Mouse (Mus musculus) megakaryocyte, embryonic 14.5 days (primary cell): ENCODE results near the gene Plxdc1. TPM values are rescaled to one million over a fixed set of nuclear protein-coding genes. Genes with fewer than 3 reads are reported as not detected.
"Not testable (repeated sequence)": the region's sequence is repeated elsewhere in the genome, so short reads cannot be mapped to it uniquely, and the experiment has no call there.

Experiments used
- H3K27me3 ChIP-seq: replicated peaks from 2 replicates; pipeline ENCODE3; 2012; ENCODE audit warnings: inconsistent platforms
- H3K36me3 ChIP-seq: replicated peaks from 2 replicates; pipeline ENCODE3; 2012; ENCODE audit warnings: low read length, inconsistent platforms, mixed read lengths
- H3K4me1 ChIP-seq: 2 replicates; pipeline ENCODE4 v1.6.1; 2012; ENCODE audit warnings: inconsistent platforms
- H3K4me3 ChIP-seq: replicated peaks from 2 replicates; pipeline ENCODE3; 2012; ENCODE audit warnings: moderate library complexity, mild to moderate bottlenecking, inconsistent platforms
- H3K9me3 ChIP-seq: 2 replicates; pipeline ENCODE4 v1.6.1; 2012; ENCODE audit warnings: inconsistent platforms
- FLI1 ChIP-seq: IDR thresholded peaks from 2 replicates; pipeline ENCODE4 v1.6.1; 2012; ENCODE audit warnings: low read length, inconsistent platforms, mixed read lengths
- GATA1 ChIP-seq: IDR thresholded peaks from 3 replicates; pipeline ENCODE4 v1.6.1; 2012; ENCODE audit warnings: mixed read lengths, low read length, inconsistent platforms, borderline replicate concordance
- polyA plus RNA-seq: library from polyadenylated mRNA; stranded (reverse); fragments of >175 nt; gene quantifications from 2 replicates; pipeline ENCODE4 v1.2.3, GENCODE M21; 2012; ENCODE audit warnings: low replicate concordance; ENCODE audit not compliant: insufficient read depth

Plxdc1 gene
- polyA plus RNA-seq, 1 experiment = 1.6 TPM

DNA sequence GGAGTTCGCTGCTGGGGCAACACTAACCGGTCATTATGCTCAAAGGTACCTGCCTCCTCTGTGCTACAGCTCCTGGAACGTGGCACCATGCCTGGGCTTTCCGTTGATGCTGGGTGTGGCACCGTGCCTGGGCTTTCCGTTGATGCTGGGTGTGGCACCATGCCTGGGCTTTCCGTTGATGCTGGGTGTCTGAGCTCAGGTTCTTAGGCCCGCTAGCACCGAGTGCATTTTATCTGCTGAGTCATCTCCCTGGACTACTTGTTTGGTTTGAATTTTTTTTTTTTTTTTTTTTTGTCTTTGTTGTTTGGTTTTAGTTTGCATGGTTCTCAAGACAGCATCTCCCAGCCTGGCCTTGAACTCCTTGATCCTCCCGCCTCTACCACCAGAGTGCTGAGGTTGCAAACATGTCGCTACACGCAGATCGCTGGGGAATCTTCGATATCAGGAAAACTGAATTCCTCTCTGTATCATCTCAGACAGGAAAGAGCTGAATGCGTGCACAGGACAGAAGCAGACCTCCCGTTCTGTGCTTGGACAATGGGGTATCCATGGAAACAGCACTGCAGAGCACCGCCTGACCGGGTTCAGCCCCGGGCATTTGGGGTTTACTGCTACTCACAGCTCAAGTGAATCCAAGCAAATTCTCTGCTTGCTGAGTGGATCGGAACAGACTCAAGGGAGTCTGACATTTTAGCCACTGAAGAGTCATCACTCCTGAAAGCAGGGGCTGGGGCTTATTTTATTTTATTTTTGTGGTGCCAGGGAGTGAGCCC is 36.4 kb downstream of the Plxdc1 start:
- no peaks in the 10 kb centered on the region for H3K36me3 ChIP-seq
- no peak overlapping the region for H3K4me3 ChIP-seq
- peaks cover 8% of the 10 kb centered on the region for H3K9me3 ChIP-seq
- H3K27me3 ChIP-seq = peaks cover 24% of the 10 kb centered on the region
- peaks cover 24% of the 10 kb centered on the region for H3K4me1 ChIP-seq
- TF ChIP-seq GATA1 (no peak), FLI1 (no peak)

DNA sequence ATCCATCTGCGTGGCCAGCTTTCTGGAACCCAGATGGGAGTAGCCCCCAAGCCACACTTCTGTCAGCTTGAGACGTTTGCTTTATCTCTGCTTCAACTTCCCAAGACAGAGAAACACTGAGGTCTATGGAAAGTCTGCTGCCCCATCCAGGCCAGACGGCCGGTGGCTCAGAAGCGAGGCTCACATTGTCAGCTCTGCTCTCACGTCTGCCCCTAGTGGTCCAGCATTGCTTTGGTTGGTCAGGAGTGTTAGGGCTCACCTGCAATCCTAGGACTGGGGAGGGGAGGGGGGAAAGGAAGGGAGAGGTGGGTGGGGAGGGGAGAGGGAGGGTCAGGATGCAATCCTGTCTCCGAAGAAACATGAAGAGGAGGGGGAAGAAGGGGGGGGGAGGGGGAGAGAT is 38.8 kb downstream of the Plxdc1 start:
- Histone ChIP-seq H3K9me3 (peaks cover 18% of the 10 kb centered on the region), H3K4me1 (peaks cover 17% of the 10 kb centered on the region), H3K27me3 (peaks cover 26% of the 10 kb centered on the region), H3K4me3 (no peak overlapping the region), H3K36me3 (no peaks in the 10 kb centered on the region)
- TF ChIP-seq FLI1 (no peak), GATA1 (no peak)

DNA sequence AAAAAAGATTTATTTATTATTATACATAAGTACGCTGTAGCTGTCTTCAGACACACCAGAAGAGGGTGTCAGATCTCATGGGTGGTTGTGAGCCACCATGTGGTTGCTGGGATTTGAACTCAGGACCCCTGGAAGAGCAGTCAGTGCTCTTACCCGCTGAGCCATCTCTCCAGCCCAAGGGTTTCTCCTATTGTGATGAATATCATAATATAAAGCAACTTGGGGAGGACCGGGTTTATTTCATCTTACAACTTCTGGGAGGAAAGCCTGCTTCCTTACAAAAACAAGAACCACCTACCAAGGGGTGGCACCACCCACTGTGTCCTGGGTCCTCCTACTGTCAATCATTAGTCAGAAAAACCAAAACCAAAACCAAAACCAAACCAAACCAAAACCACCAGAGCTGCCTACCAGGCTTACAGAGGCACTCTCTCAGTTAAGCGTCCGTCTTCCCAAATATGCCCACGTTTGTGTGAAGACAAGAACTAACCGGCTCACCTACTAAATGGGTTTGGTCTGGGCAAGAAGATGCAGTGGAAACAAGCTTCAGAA is 40.4 kb downstream of the Plxdc1 start:
- peaks cover 14% of the 10 kb centered on the region; the same call in 1 of the 2 replicates for H3K4me1 ChIP-seq
- peaks cover 37% of the 10 kb centered on the region for H3K27me3 ChIP-seq
- peaks cover 12% of the 10 kb centered on the region for H3K9me3 ChIP-seq
- not testable (repeated sequence) for H3K4me3 ChIP-seq, H3K36me3 ChIP-seq

DNA sequence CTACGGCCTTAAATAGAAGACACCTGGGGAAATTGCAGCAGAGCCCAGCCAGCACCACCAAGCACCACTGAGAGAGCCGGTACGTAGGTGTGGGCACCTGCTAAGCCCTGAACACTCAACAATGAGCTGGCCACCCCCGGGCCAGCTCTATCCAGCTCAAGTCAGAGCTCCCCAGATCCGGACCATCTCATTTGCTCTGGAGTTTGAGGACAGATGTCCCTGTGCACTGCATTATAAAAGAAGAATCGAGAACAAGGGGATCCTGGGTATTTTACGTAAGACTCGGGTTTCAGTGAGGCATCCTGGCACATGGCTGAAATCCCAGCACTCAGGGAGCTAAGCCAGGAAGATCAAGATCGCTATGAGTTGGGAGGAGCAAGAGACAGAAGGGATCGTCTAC is 41.2 kb downstream of the Plxdc1 start:
- no peaks in the 10 kb centered on the region for H3K36me3 ChIP-seq
- peaks cover 12% of the 10 kb centered on the region; the same call in 1 of the 2 replicates for H3K4me1 ChIP-seq
- no peak for TF ChIP-seq GATA1
- no peak for TF ChIP-seq FLI1

DNA sequence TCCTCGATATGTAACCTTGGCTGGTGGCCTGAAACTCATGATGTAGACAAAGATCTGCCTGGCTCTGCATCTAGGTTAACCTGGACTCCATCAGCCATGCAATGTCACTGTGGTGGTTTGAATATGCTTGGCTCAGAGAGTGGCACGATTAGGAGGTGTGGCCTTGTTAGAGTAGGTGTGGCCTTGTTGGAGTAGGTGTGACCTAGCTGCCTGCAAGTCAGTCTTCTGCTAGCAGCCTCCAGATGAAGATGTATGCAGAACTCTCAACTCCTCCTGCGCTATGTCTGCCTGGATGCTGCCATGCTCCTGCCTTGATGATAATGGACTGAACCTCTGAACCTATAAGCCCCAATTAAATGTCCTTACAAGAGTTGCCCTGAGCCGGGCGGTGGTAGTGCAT is 43.0 kb downstream of the Plxdc1 start:
- TF ChIP-seq GATA1 (no peak), FLI1 (no peak)
- Histone ChIP-seq H3K36me3 (no peaks in the 10 kb centered on the region), H3K4me3 (no peak overlapping the region), H3K27me3 (peaks cover 52% of the 10 kb centered on the region), H3K4me1 (peaks cover 12% of the 10 kb centered on the region; the same call in 1 of the 2 replicates), H3K9me3 (peaks cover 10% of the 10 kb centered on the region)

More for the DNA sequence above, 41.2 kb downstream of the Plxdc1 start:
- Histone ChIP-seq H3K9me3 (peaks cover 10% of the 10 kb centered on the region), H3K4me3 (no peak overlapping the region), H3K27me3 (peaks cover 43% of the 10 kb centered on the region)

DNA sequence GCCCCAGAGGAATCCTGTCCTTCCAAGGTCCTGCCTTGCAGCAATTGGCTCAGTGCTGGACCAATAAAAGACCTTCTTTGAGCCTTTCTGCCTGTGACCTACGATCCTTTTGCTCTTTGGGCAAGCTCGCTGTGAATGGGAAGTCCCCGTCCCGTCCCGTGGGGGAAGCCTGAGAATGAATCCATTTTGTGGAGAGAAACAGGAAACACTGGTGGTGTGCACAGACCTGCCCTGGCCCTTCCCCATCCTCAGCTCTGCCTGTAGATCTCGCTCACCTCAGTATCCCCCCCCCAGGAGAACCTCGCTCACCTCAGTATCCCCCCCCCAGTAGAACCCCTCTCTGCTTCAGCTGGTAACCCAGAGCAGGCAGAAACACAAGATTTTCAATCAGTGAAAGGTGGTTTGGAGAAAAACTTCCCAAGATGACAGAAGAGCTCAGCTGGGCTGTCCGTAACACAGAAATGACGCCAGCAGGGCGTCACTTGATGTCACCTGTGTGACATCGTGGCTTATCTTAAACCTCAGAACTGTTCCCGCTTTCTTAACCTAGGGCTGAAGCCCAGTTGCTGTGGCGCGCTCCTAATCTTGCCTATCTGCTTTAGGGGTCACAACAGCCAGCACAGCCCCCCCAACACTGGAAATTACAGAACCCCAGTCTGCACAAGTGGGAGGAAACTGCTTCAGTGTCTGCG is 43.7 kb downstream of the Plxdc1 start:
- no peak for TF ChIP-seq GATA1
- TF ChIP-seq FLI1 = no peak
- no peaks in the 10 kb centered on the region for H3K36me3 ChIP-seq
- H3K4me3 ChIP-seq = no peak overlapping the region
- peaks cover 58% of the 10 kb centered on the region for H3K27me3 ChIP-seq
- peaks cover 10% of the 10 kb centered on the region for H3K9me3 ChIP-seq
- H3K4me1 ChIP-seq = peaks cover 12% of the 10 kb centered on the region; the same call in 1 of the 2 replicates

DNA sequence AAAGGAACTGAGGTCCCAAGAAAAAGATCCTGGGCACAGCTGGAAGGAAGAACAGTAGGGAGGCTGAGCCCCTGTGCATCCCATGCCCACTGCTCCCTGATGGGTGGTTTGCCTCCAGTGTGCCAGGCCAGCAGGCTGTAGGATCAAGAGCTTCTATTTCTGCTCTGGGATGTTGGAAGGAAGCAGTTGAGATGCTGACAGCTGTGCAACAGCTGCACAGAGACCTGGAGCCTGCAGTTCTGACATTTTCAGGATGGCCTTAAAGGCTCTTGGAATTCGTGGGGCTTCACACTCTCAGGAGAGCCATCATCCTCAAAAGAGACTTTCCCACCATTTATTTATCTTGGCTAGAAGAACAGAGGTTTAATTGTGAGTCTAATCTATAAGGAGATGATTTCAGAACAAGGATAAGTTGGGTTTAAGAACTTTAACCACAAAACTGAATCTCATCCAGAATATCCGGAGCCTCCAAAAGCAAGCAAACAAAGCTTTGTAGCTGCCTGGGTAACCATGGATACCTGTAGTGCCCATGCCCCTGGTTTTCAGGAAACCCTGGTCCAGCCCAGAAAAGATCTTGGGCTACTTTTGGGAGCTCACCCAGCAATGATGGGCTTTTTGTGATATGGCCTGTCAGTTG is 48.7 kb downstream of the Plxdc1 start:
- no peaks in the 10 kb centered on the region for H3K36me3 ChIP-seq
- H3K4me1 ChIP-seq = peaks cover 31% of the 10 kb centered on the region
- TF ChIP-seq GATA1 (no peak), FLI1 (no peak)
- no peaks in the 10 kb centered on the region for H3K9me3 ChIP-seq
- peaks cover 66% of the 10 kb centered on the region for H3K27me3 ChIP-seq
- H3K4me3 ChIP-seq = no peak overlapping the region

DNA sequence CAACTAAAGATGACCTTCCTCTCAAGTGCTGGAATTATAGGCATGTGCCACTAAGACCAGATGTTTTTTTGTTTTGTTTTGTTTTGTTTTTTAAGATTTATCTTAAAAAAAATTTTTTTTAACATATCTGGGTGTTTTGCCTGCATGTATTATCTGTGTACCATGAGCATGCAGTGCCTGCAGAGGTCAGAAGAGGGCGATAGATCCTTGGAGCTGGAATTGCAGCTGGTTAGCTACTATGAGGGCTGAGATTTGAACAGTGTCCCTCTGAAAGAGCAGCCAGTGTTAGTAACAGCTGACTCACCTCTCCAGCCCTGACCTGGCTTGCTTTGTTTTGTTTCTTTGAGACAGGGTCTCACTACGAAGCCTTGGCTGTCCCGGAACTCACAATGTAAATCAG is 49.5 kb downstream of the Plxdc1 start:
- peaks cover 58% of the 10 kb centered on the region for H3K27me3 ChIP-seq
- no peaks in the 10 kb centered on the region; the same call in 1 of the 2 replicates for H3K9me3 ChIP-seq
- H3K4me3 ChIP-seq = no peak overlapping the region
- no peak for TF ChIP-seq GATA1
- TF ChIP-seq FLI1 = no peak
- peaks cover 36% of the 10 kb centered on the region for H3K4me1 ChIP-seq
- H3K36me3 ChIP-seq = no peaks in the 10 kb centered on the region

DNA sequence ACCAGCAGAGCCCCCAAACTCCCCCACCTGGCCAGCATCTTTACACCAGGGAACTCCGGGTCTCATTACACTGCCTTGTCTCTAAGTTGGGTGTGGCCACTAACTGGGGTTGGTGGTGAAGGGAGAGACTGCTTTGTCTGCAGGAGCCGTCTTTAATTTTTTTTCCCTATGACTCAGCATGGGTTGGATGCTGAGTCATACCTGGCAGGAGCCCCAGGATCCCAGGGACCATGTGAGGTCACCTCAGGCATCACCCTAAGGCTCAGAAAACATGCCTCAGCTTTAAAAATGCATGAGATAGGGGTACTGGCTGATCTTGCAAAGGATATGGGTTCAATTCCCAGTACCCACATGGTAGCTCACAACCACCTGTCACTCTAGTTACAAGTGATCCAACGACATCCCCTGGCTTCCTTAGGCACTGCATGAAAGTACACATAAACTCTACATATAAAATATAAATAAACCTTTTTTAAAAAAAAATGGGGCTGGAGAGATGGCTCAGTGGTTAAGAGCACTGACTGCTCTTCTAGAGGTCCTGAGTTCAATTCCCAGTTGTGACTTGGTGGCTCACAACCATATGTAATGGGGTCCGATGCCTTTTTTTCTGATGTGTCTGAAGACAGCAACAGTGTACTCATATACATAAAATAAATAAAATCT is 50.2 kb downstream of the Plxdc1 start:
- no peak for TF ChIP-seq GATA1
- TF ChIP-seq FLI1 = no peak
- Histone ChIP-seq H3K27me3 (peaks cover 54% of the 10 kb centered on the region), H3K4me1 (peaks cover 43% of the 10 kb centered on the region), H3K9me3 (peaks cover 6% of the 10 kb centered on the region), H3K4me3 (no peak overlapping the region), H3K36me3 (peaks cover 5% of the 10 kb centered on the region)
